Mouse (Mus musculus): ENCODE measurements around the gene Prdm4.
A peak's percentile ranks its signal among the peaks of the same experiment; 100 is the strongest.

Gene Prdm4

GRCm38 (mm10) chr10:85916498-85917309 is at the start of gene Prdm4:
Gene Prdm4 (minus strand): TSS chr10:85917142.
- DNase-seq (ENCODE audit: low spot score) = peak; percentile 88

GRCm38 (mm10) chr10:85966476-85966875 is 49.5 kb upstream of the Prdm4 start:
- DNase-seq (ENCODE audit: low spot score) = no peak

- no peak for DNase-seq (ENCODE audit: low spot score)
Observed at GRCm38 (mm10) chr10:85964316-85964715, 47.4 kb upstream of the Prdm4 start.

GRCm38 (mm10) chr10:85962897-85963296 is 46.0 kb upstream of the Prdm4 start:
- DNase-seq (ENCODE audit: low spot score) = no peak

GRCm38 (mm10) chr10:85957464-85957950 is 40.6 kb upstream of the Prdm4 start, which contains the start of gene Rtcb:
Gene Rtcb (minus strand): TSS chr10:85957823.
- DNase-seq (ENCODE audit: low spot score) = peak; percentile 98

DNA sequence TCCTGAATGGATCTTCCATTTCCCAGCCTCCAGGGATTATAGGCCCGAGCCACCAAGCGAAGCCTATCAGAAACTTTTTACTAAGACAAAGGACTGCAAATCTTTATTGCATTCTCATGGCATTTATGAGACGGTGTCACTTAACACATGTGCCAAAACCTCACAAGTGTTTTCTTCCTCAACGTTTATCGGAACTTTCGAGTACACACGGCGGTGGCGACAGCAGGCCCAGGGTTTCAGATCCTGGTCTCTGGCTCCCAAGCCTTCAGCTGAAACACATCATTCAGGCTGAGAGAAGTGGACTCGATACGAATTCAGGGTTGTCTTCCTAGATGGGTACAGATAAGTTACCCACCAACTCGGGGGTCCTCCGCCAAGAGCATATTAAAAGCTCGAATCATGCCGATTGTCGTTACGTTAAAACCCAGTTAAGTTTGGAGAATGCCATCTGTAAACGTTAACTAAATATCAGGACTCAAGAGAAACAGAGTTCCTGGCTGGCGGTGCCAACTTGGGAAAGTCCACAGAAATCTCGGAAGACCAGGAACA is 40.0 kb upstream of the Prdm4 start:
- no peak for DNase-seq (ENCODE audit: low spot score)

DNA sequence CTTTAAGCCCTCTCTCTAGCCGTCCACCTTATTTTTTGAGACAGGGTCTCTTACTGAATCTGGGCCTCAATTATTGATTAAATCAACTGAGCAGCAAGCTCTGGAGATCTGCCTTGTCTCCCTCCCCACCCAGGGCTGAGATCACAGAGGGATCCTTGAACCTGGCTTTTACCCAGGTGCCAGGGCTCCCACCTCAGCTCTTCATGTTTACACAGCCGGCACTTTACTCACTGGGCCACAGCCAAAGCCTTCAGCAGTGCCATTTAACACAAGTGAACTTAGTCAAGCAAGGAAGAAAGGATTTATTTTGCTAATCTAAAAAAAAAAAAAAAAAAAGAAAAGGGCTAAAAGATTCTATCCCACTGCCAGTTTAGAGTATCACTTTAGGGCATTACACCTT is 37.5 kb upstream of the Prdm4 start:
- DNase-seq (ENCODE audit: low spot score) = no peak

GRCm38 (mm10) chr10:85953401-85953800 is 36.5 kb upstream of the Prdm4 start:
- no peak for DNase-seq (ENCODE audit: low spot score)

DNA sequence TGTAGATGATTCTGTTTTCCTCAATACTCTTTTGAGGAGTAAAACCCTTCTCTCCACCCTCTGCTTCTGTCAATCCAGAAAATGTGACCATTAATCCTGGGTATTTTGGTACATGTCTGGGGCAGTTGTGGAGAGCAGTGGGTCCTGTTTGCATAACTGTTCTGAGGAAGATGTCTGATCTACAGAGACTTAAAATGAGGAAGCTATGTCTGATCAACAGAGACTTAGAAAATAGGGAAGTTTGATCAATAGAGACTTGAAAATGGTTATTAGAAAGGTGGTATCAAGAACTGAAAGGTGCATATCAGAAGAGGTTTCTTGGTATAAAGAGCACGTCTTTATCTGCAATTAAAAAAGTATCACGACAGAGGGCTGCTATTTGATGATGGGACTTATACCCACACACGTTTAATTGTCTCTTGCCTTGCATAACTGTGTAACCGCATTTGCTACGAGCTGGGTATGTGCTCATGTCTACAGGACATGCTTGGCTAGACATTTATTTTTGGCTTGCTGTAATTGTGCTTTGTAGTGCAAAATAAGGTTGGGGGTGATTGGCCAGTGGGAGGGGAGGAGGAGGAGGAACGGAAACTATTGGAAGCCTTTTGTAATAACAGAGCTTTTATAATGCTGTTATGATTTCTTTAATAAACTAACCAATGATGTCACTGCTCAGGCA is 35.0 kb upstream of the Prdm4 start:
- no peak for DNase-seq (ENCODE audit: low spot score)

DNA sequence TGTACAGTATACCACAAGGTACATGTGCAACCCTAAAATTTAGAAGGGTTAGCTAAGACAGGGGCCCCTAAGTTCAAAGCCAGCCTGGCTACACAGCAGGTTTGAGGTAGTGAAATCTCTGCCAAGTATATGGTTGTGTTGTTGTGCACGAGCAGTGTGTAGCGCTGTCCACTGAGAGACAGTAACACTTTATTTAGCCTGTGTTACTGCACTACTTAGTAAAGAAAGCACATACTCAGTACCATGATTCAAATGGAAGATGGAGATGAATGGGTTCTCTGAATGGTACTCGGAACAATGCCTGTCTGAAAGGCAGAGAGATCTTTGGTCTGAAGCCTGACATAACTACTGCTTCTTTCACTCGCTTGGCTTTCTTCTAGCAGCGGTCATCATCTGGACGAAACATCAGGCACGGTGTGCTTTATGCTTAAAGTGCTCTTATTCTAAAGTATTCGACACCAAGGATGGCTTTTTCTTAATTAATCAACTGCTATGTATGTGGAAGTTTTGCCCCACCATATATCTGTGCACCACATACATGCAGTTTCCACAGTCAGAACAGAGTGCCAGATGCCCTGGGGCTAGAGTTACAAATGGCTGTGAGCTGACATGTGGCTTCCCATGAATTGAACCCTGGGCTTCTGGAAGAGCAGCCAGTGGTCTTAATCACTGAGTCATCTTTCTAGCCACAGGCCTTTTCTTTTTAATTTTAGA is 31.7 kb upstream of the Prdm4 start:
- no peak for DNase-seq (ENCODE audit: low spot score)

DNA sequence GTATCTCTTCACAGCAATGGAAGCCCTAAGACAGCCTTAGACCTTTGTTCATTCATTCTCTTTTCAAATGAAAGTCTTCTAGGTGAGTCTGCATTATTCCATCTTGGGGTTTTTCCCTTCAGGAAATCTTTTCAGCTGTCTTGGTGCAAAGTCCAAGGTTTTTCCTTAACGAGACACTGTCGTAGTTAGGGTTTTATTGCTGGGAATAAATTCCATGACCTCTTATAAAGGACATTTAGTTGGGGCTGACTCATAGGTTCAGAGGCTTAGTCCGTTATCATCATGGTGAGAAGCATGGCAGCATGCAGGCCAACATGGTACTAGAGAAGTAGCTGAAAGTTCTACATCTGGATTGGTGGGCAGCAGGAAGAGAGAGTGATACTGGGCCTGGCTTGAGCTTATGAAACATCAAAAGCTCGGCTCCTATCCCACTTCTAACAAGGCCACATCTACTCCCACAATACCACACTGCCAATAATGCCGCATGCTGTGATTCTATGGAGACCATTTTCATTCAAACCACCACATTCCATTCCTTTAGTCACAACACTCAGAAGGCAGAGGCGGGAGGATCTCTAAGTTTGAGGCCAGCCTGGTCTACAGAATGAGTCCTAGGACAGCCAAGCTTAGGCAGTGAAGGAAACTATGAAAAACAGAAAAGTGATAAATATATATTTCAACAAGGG is 19.5 kb upstream of the Prdm4 start:
- no peak for DNase-seq (ENCODE audit: low spot score)

DNA sequence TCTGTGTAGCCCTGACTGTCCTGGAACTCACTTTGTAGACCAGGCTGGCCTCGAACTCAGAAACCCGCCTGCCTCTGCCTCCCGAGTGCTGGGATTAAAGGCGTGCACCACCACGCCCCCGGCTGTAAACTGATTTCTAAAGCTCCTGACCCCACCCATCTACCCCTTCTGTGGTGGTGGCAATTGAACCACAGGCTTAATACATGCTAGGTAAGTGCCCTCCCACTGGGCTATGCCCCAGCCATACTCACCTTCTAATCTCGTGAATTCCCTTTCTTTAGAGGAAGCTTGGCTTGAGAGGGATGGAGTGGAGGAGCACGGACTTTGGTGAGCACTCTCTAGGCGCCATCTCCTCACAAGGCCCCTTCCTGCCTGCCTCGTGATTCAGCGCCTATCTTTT is 13.0 kb upstream of the Prdm4 start:
- no peak for DNase-seq (ENCODE audit: low spot score)

DNA sequence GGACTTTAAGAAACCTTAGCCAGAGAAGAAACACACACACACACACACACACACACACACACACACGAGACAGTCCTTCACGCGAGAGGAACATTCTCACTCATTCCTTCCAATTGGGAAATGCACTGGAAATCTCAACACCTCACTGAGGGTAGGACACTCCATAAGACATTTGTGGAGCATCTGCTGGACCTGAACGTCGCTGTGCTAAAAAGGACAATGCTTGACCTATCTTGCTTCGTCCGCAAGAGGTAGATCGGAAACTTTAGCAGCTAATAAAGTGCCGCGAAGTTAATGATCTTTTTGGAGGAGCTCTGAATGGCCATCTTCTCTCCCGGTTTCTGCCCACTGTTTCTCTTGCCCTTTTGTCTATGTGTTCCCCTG is 12.3 kb upstream of the Prdm4 start:
- no peak for DNase-seq (ENCODE audit: low spot score)

DNA sequence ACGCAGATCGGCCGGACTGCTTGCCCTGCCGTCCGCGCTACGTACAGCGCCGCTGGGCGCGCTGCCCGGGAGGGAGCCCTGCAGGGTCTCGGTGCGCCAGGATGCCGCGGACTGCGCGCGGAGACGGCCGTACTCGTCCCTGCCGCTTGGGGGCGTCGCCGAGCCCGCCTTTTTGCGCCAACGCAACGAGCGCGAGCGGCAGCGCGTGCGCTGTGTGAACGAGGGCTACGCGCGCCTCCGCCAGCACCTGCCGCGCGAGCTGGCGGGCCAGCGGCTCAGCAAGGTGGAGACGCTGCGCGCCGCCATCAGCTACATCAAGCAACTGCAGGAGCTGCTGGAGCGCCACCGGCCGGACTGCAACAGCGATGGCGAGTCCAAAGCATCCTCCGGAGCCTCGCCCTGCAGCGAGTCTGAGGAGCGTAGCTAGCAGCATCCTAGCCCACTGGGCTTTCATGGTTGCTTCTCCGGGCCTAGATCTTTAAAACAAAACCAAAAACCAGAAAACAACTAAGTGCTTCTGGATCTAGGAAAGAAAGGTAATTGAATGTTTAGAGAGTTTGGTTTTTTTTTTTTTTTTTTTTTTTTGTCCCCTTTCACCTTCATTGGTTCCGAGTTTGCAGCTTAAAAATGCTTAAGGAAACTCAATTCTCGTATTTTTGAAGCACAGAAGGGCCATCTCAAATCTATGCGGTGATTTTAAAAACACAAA is 11.7 kb upstream of the Prdm4 start:
- DNase-seq (ENCODE audit: low spot score) = peak; percentile 47

GRCm38 (mm10) chr10:85927676-85928445 is 10.9 kb upstream of the Prdm4 start, which contains the start of gene Ascl4:
Gene Ascl4 (plus strand): TSS chr10:85927681.
- no peak for DNase-seq (ENCODE audit: low spot score)

- no peak for DNase-seq (ENCODE audit: low spot score)
Observed at GRCm38 (mm10) chr10:85879886-85880486, 37.0 kb downstream of the Prdm4 start.

- no peak for DNase-seq (ENCODE audit: low spot score)
Observed at GRCm38 (mm10) chr10:85875812-85876211, 41.1 kb downstream of the Prdm4 start.

DNA sequence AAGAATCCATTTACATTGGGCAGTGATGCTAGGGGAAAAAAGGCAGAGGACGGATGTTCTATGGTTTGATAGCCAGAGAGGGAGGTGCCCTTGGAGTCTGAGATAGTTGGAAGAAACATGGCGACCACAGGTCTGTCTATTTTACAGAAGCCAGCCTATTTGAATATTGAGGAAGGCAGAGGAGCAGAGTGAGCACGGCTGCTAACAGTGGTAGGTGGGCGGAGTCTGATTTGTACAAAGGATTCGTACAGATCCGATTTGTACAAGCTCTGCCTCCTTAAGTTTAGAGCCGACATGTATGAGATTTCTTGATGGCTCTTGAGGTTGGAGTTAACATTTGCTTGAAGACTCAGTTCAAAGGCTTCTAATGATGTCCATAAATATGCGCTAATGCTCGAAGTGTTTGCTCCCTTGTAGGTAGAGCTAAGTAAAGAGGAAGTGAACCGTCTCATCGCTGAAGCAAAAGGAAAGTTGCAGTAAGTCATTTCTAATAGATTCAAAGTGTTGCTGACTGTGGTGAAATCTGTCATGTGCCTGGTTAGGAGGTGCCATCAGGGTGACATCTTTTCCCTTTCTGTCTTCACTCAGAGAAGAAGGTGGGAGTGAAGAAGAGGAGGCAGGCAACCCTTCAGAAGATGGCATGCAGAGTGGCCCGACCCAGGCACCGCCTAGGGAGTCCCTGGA is 42.9 kb downstream of the Prdm4 start:
- DNase-seq (ENCODE audit: low spot score) = no peak

DNA sequence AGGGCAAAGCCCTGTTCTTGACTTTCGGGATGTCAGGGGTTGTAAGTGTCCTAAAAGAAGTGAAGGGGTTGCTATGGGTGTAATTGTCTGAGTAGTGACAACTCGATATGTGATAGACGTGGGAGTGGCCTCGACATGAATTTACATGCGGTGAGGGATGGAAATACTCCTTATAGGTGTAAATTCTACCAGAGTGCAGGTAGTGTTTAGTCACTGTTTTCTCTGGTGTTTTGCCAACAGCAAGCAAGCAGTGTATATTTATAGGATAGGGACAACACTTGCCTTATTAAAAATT is 44.5 kb downstream of the Prdm4 start:
- no peak for DNase-seq (ENCODE audit: low spot score)
